Mouse (Mus musculus) liver, embryonic 14.5 days (tissue): ENCODE measurements around the gene Nfia. TPM values are rescaled to one million over a fixed set of nuclear protein-coding genes. Genes with fewer than 3 reads are reported as not detected.

Experiments used
- ATAC-seq: fragments of 200-750 bp; cut with Nextera tagmentation; 2 replicates; pipeline ENCODE4 v1.8.0; 2017; ENCODE audit warnings: moderate number of reproducible peaks, mild to moderate bottlenecking, moderate library complexity; ENCODE audit not compliant: insufficient read depth
- DNase-seq, 3 experiments: peaks; one replicate each; pipeline ENCODE4 v3.0.0-alpha.2; 2012 to 2013; ENCODE audit warnings: low read depth in 3 of 3, low spot score in 3 of 3
- H3K27ac ChIP-seq: fragments of 300-500 bp; sonication (generic); 2 replicates; pipeline ENCODE4 v1.5.1; 2014; ENCODE audit warnings: moderate library complexity, mild to moderate bottlenecking, control low read depth, inconsistent platforms
- H3K27me3 ChIP-seq: fragments of 300-500 bp; sonication (generic); 2 replicates; pipeline ENCODE4 v1.6.1; 2014; ENCODE audit warnings: mild to moderate bottlenecking, low read length, moderate library complexity; ENCODE audit not compliant: control insufficient read depth, insufficient read depth
- H3K36me3 ChIP-seq: fragments of 300-500 bp; sonication (generic); replicated peaks from 2 replicates; pipeline ENCODE4 v1.6.1; 2014; ENCODE audit warnings: low read depth; ENCODE audit not compliant: control insufficient read depth, insufficient read depth
- H3K4me1 ChIP-seq, 2 experiments: fragments of 200-500 bp in 1 of 2; fragments of 300-500 bp in 1 of 2; sonication (generic) in 1 of 2; replicated peaks; 2 replicates each; pipeline ENCODE4 v1.6.1; 2012 to 2014; ENCODE audit warnings: antibody characterized with exemption in 1 of 2, inconsistent platforms in 1 of 2, low read length in 1 of 2; ENCODE audit not compliant: control insufficient read depth in 2 of 2, insufficient read depth in 2 of 2
- H3K4me2 ChIP-seq: fragments of 300-500 bp; sonication (generic); 2 replicates; pipeline ENCODE4 v1.6.1; 2014; ENCODE audit warnings: low read depth, mild to moderate bottlenecking, control low read depth, moderate library complexity
- H3K4me3 ChIP-seq, 2 experiments: fragments of 200-500 bp in 1 of 2; fragments of 300-500 bp in 1 of 2; sonication (generic) in 1 of 2; 2 replicates each; pipeline ENCODE4 v1.5.1; 2012 to 2014; ENCODE audit warnings: low read depth in 2 of 2, low read length in 2 of 2, mild to moderate bottlenecking in 2 of 2, control low read depth in 1 of 2, inconsistent platforms in 1 of 2, moderate library complexity in 1 of 2; ENCODE audit not compliant: insufficient read depth in 1 of 2
- H3K9ac ChIP-seq: fragments of 300-500 bp; sonication (generic); replicated peaks from 2 replicates; pipeline ENCODE4 v1.6.1; 2014; ENCODE audit warnings: mild to moderate bottlenecking, control low read depth, moderate library complexity
- H3K9me3 ChIP-seq: fragments of 300-500 bp; sonication (generic); 2 replicates; pipeline ENCODE4 v1.6.1; 2016; ENCODE audit warnings: low read length, mixed read lengths; ENCODE audit not compliant: control insufficient read depth
- CTCF ChIP-seq: IDR thresholded peaks from 2 replicates; pipeline ENCODE4 v1.5.1; 2016; ENCODE audit warnings: antibody characterized with exemption, low read depth, control low read depth
- EP300 ChIP-seq: IDR thresholded peaks from 2 replicates; pipeline ENCODE4 v1.6.1; 2016; ENCODE audit warnings: antibody characterized with exemption, low read depth
- WGBS: fragments of 180-500 bp; shearing (Covaris S2); extraction: QIAGEN DNeasy Blood & Tissue Kit; methylation state at CpG from one replicate; pipeline ENCODE4 v1.1.7; 2014; ENCODE audit not compliant: insufficient replicate concordance; 5-methylcytosine and 5-hydroxymethylcytosine counted together
- polyA plus RNA-seq, 2 experiments: library from polyadenylated mRNA; depleted of rRNA in 1 of 2; stranded (reverse) in 1 of 2; unstranded in 1 of 2; fragments of >200 nt; fragmentation: Nextera tagmentation in 1 of 2; extraction: Ambion mirVana in 1 of 2; gene quantifications; 2 replicates each; pipeline versions ENCODE4 v1.2.1 to v1.2.3; 2012 to 2014

Gene Nfia
- polyA plus RNA-seq, 2 experiments: 1.0 to 2.6 TPM

DNA sequence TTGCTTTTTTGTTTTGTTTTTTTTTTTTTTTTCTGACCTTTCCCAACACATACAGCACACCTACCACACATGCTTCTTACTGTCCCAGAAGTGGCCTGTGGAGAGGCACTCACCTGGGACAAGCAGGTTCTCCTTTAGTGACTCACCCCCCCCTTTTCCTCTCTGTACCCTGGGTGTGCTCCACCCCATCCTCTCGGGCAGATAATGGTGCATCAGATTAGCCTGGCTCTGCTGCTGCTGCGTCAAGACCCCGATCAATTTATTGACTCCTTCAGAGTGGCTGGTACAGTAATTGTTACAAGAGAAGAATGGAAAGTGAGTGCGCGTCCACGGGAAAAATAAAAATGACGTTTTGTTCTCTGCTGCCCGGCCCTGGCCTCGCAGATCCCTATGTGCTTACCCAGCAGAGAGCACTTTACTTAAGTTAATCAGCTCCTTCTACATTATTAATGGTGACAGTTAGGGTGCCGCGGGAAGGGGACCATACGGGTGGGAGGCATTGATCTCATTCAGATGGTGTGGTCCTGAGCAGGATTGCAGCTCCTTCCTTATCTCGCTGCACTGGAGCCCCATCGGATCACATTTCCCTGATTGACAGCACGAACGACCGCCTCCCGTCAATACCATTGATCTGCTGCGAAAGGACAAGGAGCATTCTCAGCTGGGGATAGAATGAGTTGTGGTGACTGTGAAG is 321.7 kb downstream of the Nfia start:
- no peak for ATAC-seq
- Histone ChIP-seq H3K4me3 (no peak overlapping the region), H3K27ac (no peak overlapping the region), H3K36me3 (no peaks in the 10 kb centered on the region), H3K27me3 (no peaks in the 10 kb centered on the region), H3K4me1 (peaks cover 0 to 21% of the 10 kb centered on the region in 2 experiments; a peak in 3 of 4 replicates), H3K9me3 (no peaks in the 10 kb centered on the region), H3K4me2 (peak overlapping the region; percentile 34), H3K9ac (no peak overlapping the region)
- WGBS: 16% methylated on average over 19 of the region's 19 CpGs
- no peak for TF ChIP-seq EP300
- no peak for TF ChIP-seq CTCF
- DNase-seq: no peak

DNA sequence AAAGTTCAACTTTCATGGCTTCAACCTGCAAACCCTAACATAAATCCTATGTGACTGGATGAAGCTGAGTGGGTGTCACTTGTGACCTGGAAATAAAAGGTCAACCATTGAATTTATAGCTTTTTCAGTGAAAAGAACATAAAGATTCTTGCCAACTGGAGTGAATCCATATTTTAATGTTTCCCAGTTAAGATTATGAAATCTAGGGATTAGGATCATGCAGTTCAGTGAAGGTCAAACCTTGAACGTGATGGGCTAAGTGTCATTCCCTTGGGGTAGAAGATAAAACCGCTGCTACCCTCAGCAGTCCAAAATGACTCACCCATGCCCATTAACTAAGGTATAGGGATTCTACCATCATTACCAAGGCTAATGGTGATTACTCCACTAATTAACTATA is 322.5 kb downstream of the Nfia start:
- Histone ChIP-seq H3K4me3 (no peak overlapping the region), H3K36me3 (no peaks in the 10 kb centered on the region), H3K4me2 (no peak overlapping the region), H3K27ac (no peak overlapping the region), H3K9ac (no peak overlapping the region), H3K9me3 (no peaks in the 10 kb centered on the region), H3K4me1 (peaks cover 0 to 21% of the 10 kb centered on the region in 2 experiments; a peak in 3 of 4 replicates), H3K27me3 (no peaks in the 10 kb centered on the region)
- TF ChIP-seq CTCF (no peak), EP300 (no peak)
- WGBS: 71% methylated on average over 2 of the region's 2 CpGs
- DNase-seq (no peak), ATAC-seq (no peak)

DNA sequence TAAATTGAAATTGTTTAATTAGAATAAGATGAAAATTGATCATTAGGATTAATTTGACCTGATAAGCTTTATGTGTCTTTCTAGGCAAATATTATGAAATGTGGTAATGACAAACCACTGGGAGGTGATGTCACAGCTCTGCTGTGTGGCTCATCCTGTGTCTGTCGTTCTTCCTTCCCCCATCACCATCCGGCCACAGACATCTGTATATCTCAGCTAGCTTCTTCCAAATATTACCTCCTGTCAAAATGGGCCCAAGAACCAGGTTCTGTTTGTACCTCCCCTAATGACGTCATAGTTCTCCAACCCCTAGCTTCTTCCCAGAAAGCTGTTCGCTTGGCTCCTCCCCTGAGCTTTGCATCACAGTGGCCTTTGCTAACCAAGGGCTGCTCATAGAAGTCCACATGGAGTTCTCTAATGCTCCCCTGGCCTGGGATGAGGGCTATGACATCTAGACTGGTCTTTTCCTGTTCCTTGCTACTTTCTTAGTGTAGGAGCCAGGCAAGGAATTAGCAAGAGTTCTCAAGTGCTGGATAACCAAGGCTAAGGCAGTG is 324.6 kb downstream of the Nfia start:
- ATAC-seq (no peak), DNase-seq (no peak)
- Histone ChIP-seq H3K4me3 (no peak overlapping the region), H3K27ac (no peak overlapping the region), H3K9ac (no peak overlapping the region), H3K36me3 (no peaks in the 10 kb centered on the region), H3K9me3 (no peaks in the 10 kb centered on the region), H3K27me3 (no peaks in the 10 kb centered on the region), H3K4me1 (peaks cover 0 to 15% of the 10 kb centered on the region in 2 experiments; a peak in 3 of 4 replicates), H3K4me2 (no peak overlapping the region)
- WGBS: 39% methylated on average over 4 of the region's 4 CpGs
- TF ChIP-seq EP300: no peak
- no peak for TF ChIP-seq CTCF

DNA sequence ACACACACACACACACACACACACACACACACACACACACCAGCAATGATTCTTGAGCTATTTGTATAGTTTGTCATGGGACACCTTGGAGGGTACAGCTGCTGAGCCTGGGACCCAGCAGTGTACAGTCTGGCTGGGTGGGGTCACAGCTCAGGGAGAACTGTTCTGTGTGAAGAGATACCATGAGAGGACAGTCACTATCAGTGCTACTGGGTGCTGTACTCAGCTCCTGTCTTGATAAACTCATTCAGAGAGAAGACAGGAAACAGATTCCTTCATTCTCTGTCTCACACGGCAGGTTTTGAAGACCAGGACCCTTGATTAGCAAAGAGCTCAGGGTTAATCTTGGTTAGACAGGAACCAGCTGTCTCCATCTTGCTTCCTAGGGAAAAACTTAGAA is 326.1 kb downstream of the Nfia start:
- Histone ChIP-seq H3K9ac (no peak overlapping the region), H3K4me1 (peaks cover 0 to 15% of the 10 kb centered on the region in 2 experiments; a peak in 3 of 4 replicates), H3K27ac (no peak overlapping the region), H3K27me3 (no peaks in the 10 kb centered on the region), H3K4me3 (no peak overlapping the region), H3K9me3 (no peaks in the 10 kb centered on the region), H3K4me2 (no peak overlapping the region), H3K36me3 (no peaks in the 10 kb centered on the region)
- TF ChIP-seq EP300: peak; percentile 70
- no peak for TF ChIP-seq CTCF
- peak in 2 of 3 experiments; percentile 23 to 25 for DNase-seq
- 0% methylated on average over 1 of the region's 1 CpGs for WGBS
- ATAC-seq: peak; percentile 94

DNA sequence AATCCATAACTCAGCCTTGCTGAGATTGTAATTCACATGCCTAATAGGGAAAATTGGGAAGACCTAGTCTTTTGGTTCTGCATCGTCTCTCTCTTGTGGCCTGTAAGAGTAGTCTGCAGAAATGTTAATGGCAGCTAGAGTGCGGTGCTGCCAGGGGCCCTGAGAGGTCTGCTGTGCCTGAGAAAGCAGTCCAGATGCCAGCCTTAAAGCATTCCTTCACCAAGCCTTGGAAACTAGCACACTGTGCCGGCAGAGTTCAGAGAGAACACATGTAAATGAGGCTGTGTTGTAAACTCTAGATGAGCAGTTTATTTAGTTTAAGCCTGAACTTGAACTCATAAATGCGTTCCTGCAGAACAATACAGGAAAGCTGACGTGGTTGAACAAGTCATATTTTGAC is 326.9 kb downstream of the Nfia start:
- Histone ChIP-seq H3K36me3 (no peaks in the 10 kb centered on the region), H3K9me3 (no peaks in the 10 kb centered on the region), H3K4me3 (no peak overlapping the region), H3K27me3 (no peaks in the 10 kb centered on the region), H3K27ac (no peak overlapping the region), H3K4me2 (no peak overlapping the region), H3K9ac (no peak overlapping the region), H3K4me1 (peaks cover 0 to 14% of the 10 kb centered on the region in 2 experiments; a peak in 3 of 4 replicates)
- no peak for ATAC-seq
- TF ChIP-seq CTCF: no peak
- no peak for TF ChIP-seq EP300
- 65% methylated on average over 5 of the region's 5 CpGs for WGBS
- DNase-seq: no peak
